Mouse (Mus musculus) ES-E14 (cell line): ENCODE results near the gene Rnf103. TPM values are rescaled to one million over a fixed set of nuclear protein-coding genes. Genes with fewer than 3 reads are reported as not detected.
A peak's percentile ranks its signal among the peaks of the same experiment; 100 is the strongest.

Experiments
- DNase-seq: peaks from one replicate; pipeline ENCODE4 v3.0.0-alpha.2; 2013; ENCODE audit warnings: low read depth, low spot score
- H3K27ac ChIP-seq: 2 replicates; pipeline ENCODE4 v1.5.1; 2012; ENCODE audit warnings: low read depth, mild to moderate bottlenecking, low read length, moderate library complexity, mixed read lengths; ENCODE audit not compliant: poor library complexity, insufficient read depth, severe bottlenecking
- H3K36me3 ChIP-seq: 2 replicates; pipeline ENCODE4 v1.6.1; 2012; ENCODE audit warnings: mild to moderate bottlenecking, low read length, moderate library complexity, mixed read lengths; ENCODE audit not compliant: control insufficient read depth, poor library complexity, insufficient read depth, severe bottlenecking
- H3K4me1 ChIP-seq, 2 experiments: fragments of 150-350 bp in 1 of 2; sonication (generic) in 1 of 2; 2 replicates each; pipeline ENCODE4 v1.6.1; 2012; ENCODE audit warnings: low read length in 2 of 2, mild to moderate bottlenecking in 1 of 2, mixed read lengths in 1 of 2; ENCODE audit not compliant: control insufficient read depth in 2 of 2, insufficient read depth in 2 of 2, poor library complexity in 1 of 2
- H3K4me3 ChIP-seq, 2 experiments: fragments of 150-350 bp in 1 of 2; sonication (generic) in 1 of 2; 2 replicates each; pipeline ENCODE4 v1.5.1; 2012; ENCODE audit warnings: low read length in 2 of 2, low read depth in 1 of 2, mild to moderate bottlenecking in 1 of 2, mixed read lengths in 1 of 2; ENCODE audit not compliant: insufficient read depth in 1 of 2, poor library complexity in 1 of 2, severe bottlenecking in 1 of 2
- H3K9ac ChIP-seq: 2 replicates; pipeline ENCODE4 v1.6.1; 2012; ENCODE audit warnings: low read depth, mild to moderate bottlenecking, low read length, mixed read lengths; ENCODE audit not compliant: poor library complexity, insufficient read depth, severe bottlenecking
- H3K9me3 ChIP-seq: fragments of 150-350 bp; sonication (generic); 2 replicates; pipeline ENCODE4 v1.6.1; 2012; ENCODE audit warnings: low read depth, mild to moderate bottlenecking, low read length; ENCODE audit not compliant: control insufficient read depth, insufficient read depth
- CHD2 ChIP-seq: IDR thresholded peaks from 2 replicates; pipeline ENCODE4 v1.6.1; 2014; ENCODE audit warnings: mild to moderate bottlenecking, low read depth, low read length, inconsistent platforms
- HCFC1 ChIP-seq: IDR thresholded peaks from 2 replicates; pipeline ENCODE4 v1.6.1; 2012; ENCODE audit warnings: low read length, inconsistent platforms, borderline replicate concordance; ENCODE audit not compliant: insufficient read depth
- MAFK ChIP-seq: IDR thresholded peaks from 2 replicates; pipeline ENCODE4 v1.6.1; 2014; ENCODE audit warnings: mild to moderate bottlenecking, low read depth, low read length, inconsistent platforms; ENCODE audit not compliant: insufficient read depth
- ZC3H11A ChIP-seq: IDR thresholded peaks from 2 replicates; pipeline ENCODE4 v1.6.1; 2012; ENCODE audit warnings: low read depth, mild to moderate bottlenecking, inconsistent platforms, low read length, borderline replicate concordance
- ZNF384 ChIP-seq: IDR thresholded peaks from 2 replicates; pipeline ENCODE4 v1.6.1; 2012; ENCODE audit warnings: low read depth, low read length, inconsistent platforms
- in situ Hi-C, 2 experiments: fragments of 600-800 bp; cut with MboI; formaldehyde crosslinking; loops; one replicate each; pipeline ENCODE4 v1.15.1; 2025; ENCODE audit warnings: low sequenced_read_pairs in 2 of 2, inconsistent platforms in 1 of 2; ENCODE audit not compliant: unreplicated experiment in 2 of 2
- total RNA-seq: library from RNA; depleted of rRNA; stranded (reverse); fragments of 300-350 nt; gene quantifications from 2 replicates; pipeline ENCODE4 v1.2.3, GENCODE M21; 2012

Rnf103 gene
- total RNA-seq, 1 experiment = 7.3 TPM

DNA sequence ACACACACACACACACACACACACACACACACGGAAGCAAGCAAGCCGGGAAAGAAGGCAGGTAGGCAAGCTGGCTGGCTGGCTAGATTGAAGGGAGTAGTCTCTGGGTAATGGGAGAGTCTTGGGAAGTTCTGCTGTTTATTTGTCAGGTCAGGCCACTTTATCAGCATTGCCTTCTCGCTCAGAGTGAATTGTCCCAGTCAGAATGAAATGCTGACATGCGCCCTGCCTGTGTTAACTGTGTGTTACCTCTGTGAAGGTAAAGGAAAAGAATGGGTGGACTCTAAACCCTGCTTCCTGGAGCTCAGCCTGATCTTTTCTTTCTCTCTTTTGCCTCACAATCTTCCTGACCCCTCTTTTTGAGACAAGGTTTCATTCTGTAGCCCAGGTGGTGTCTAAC is 5.7 kb upstream of the Rnf103 start:
- Histone ChIP-seq H3K4me1 (peaks cover 0 to 2% of the 10 kb centered on the region in 2 experiments; a peak in 1 of 4 replicates), H3K27ac (no peak overlapping the region), H3K9me3 (no peaks in the 10 kb centered on the region), H3K9ac (no peak overlapping the region), H3K4me3 (no peak overlapping the region), H3K36me3 (no peaks in the 10 kb centered on the region)
- in situ Hi-C loops = no loop called here
- TF ChIP-seq CHD2 = no peak
- no peak for TF ChIP-seq MAFK
- TF ChIP-seq ZC3H11A = no peak
- TF ChIP-seq ZNF384 = no peak
- no peak for TF ChIP-seq HCFC1
- no peak for DNase-seq

DNA sequence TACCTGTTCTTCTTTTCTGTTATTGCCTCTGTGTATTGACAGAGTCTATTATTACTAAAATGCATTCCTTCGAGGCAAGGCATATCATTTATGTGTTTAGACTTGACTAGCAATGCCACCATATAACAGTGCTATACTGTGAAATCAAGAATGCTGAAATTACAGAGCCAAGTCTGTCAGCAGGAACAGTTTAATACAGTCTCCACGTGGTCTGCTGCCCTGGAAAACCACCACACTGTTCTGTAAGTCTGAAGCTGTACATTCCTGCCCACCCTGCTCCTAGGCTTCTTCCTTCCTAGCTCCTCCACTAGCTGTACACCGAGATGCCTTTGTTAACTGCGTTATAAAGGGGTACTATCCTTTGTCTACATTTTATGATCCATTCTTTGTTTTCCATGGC is 1.6 kb upstream of the Rnf103 start:
- H3K4me3 ChIP-seq = no peak overlapping the region

DNA sequence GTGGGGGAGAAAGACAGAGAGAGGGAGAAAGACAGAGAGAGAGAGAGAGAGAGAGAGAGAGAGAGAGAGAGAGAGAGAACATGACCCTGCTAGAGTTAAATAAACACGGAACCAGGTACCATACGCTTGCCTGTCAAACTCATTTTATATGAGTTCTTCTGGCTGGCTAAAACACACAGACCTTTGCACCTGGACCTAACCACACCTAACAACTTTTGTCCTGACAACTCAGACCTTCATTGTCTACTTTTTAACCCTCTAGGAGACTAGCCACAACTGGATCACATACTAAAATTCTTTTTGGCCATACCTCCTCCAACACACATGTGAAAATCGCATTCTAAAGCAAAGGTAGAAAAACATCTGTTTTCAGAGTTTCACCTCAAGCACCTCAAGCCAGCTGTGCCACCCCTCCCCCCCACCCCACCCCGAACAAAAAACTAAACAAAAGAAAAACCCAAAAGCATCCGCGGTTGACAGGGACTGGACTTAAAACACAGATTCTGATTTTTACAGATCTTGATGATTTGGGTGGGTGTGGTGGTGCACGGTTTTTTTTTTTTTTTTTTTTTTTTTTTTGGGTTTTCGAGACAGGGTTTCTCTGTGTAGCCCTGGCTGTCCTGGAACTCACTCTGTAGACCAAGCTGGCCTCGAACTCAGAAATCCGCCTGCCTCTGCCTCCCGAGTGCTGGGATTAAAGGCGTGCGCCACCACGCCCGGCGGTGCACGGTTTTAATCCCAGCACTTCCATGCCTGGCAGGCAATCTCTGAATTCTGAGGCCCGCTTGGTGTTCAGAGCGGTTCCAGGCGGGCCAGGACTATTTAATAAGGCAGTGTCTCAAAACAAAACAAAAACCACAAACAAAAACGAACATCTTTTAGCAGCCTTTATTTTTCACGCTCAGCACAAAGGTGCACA is 679 bp upstream of the Rnf103 start:
- H3K4me1 ChIP-seq = peaks cover 0 to 5% of the 10 kb centered on the region in 2 experiments; a peak in 1 of 4 replicates
- H3K4me3 ChIP-seq = peak overlapping the region; percentile 75 to 82
- H3K36me3 ChIP-seq = no peaks in the 10 kb centered on the region
- TF ChIP-seq ZC3H11A = no peak
- peak; percentile 76 for TF ChIP-seq ZNF384
- H3K9ac ChIP-seq = peak overlapping the region; percentile 54
- H3K9me3 ChIP-seq = no peaks in the 10 kb centered on the region
- H3K27ac ChIP-seq = no peak overlapping the region
- in situ Hi-C loops = no loop called here
- DNase-seq = no peak

More for the DNA sequence above, 1.6 kb upstream of the Rnf103 start:
- H3K9me3 ChIP-seq = no peaks in the 10 kb centered on the region
- TF ChIP-seq CHD2 = no peak
- no peak for TF ChIP-seq ZC3H11A
- TF ChIP-seq HCFC1 = no peak
- TF ChIP-seq ZNF384 = no peak
- TF ChIP-seq MAFK = no peak
- DNase-seq = no peak
- in situ Hi-C loops = no loop called here
- no peak overlapping the region for H3K27ac ChIP-seq
- H3K4me1 ChIP-seq = peaks cover 0 to 5% of the 10 kb centered on the region in 2 experiments; a peak in 1 of 4 replicates
- no peak overlapping the region for H3K9ac ChIP-seq
- H3K36me3 ChIP-seq = no peaks in the 10 kb centered on the region

DNA sequence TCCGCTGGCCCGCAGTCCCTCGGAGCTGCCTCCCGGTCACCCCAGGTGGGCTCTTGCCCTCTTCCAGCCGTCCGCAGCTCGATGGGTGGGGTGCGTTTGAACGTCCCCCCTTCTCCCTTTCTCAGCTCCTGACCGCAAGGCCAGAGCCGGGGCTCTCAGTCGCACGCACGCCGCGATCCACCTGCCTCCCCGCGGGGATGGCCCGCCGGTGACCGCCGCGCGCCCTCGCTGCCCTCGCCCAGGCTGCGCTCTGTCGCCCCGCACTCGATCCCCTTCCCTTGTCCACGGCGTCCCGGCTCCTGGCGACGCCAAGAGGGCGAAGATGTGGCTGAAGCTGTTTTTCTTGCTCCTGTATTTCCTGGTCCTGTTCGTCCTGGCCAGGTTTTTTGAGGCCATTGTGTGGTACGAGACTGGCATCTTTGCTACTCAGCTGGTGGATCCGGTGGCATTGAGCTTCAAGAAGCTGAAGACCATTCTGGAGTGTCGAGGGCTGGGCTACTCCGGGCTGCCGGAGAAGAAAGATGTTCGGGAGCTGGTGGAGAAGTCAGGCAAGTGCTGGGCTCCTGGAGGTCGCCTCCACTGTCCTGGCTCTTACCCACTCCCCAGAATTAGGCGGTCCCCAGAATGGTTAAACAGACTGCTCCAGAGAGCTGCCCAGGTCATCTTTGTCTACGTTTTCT is 787 bp downstream of the Rnf103 start:
- Histone ChIP-seq H3K36me3 (no peaks in the 10 kb centered on the region), H3K9me3 (no peaks in the 10 kb centered on the region), H3K4me1 (peaks cover 0 to 5% of the 10 kb centered on the region in 2 experiments; a peak in 1 of 4 replicates), H3K27ac (no peak overlapping the region), H3K9ac (peak overlapping the region; percentile 87), H3K4me3 (peak overlapping the region; percentile 75 to 82)
- TF ChIP-seq HCFC1 = no peak
- no peak for TF ChIP-seq ZC3H11A
- no peak for TF ChIP-seq MAFK
- TF ChIP-seq CHD2 = no peak
- no peak for TF ChIP-seq ZNF384
- in situ Hi-C loops = no loop called here
- no peak for DNase-seq
